Mouse (Mus musculus): ENCODE measurements around the gene Ppp2r5b. TPM values are rescaled to one million over a fixed set of nuclear protein-coding genes. Genes with fewer than 3 reads are reported as not detected.

Ppp2r5b gene
- total and polyA plus RNA-seq, 2 experiments from 2014 or later, result 18.3 to 20.6 TPM

DNA sequence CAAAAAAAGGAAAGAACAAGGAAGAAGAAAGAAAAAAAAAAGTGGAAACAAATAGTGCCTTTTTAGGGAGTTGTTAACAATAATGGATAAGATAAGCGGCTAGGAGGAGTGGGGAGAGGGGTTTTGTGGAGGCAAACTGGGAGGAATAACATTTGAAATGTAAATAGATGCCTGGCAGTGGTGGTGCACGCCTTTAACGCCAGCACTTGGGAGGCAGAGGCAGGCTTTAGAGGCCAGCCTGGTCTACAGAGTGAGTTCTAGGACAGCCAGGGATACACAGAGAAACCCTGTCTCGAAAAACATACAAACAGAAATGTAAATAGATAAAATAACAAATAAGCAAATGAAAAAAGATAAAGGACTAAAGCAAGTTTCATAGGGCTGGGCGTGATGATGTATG lies 5.1 kb upstream of the Ppp2r5b start:
- 31% methylated on average over 5 of the region's 5 CpGs for WGBS
- TF ChIP-seq CTCF (IDR thresholded peaks at IDR 0.05; ENCODE audit: low read depth), result no peak
- no peak for TF ChIP-seq EP300 (IDR thresholded peaks at IDR 0.05; ENCODE audit: low read depth)
- peaks cover 11% of the 10 kb centered on the region for H3K36me3 ChIP-seq (replicated peaks; ENCODE audit: control insufficient read depth, insufficient read depth, low read length)
- ATAC-seq (ENCODE audit: insufficient read depth, low read depth) (no peak), DNase-seq (ENCODE audit: low spot score) (no peak)
- no peaks in the 10 kb centered on the region for H3K27me3 ChIP-seq (ENCODE audit: control insufficient read depth, insufficient read depth, low read length)
- H3K9ac ChIP-seq (replicated peaks; ENCODE audit: low read depth, low read length), result no peak overlapping the region
- H3K4me1 ChIP-seq (ENCODE audit: control insufficient read depth, insufficient read depth), result peaks cover 10% of the 10 kb centered on the region
- H3K4me2 ChIP-seq (ENCODE audit: low read depth, low read length), result peak overlapping the region; percentile 33; the same call in 1 of the 2 replicates
- H3K9me3 ChIP-seq (replicated peaks; ENCODE audit: control insufficient read depth, low read length), result no peaks in the 10 kb centered on the region
- H3K27ac ChIP-seq (ENCODE audit: low read depth), result no peak overlapping the region
- no peak overlapping the region; the same call in 1 of the 2 replicates for H3K4me3 ChIP-seq (ENCODE audit: low read depth, low read length)

DNA sequence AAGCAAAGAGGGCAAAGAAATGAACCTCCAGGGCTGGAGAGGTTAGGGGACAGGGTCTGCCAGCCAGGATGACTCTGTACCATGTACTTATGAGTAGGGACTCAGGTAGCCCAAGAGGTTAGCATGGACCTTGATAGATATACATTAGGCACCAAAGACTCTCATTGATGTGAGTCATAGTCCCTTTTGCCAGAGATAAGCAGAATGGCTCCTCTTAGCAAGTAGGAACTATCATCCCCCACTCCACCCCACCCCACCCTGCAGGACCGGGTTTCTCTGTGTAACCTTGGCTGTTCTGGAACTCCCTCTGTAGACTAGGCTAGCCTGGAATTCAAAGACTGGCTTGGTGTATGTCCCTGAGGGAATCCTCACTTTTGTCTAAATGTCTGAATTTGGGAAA lies 4.5 kb upstream of the Ppp2r5b start:
- no peak overlapping the region for H3K27ac ChIP-seq (ENCODE audit: low read depth)
- no peak overlapping the region for H3K9ac ChIP-seq (replicated peaks; ENCODE audit: low read depth, low read length)

GRCm38 (mm10) chr19:6238740-6239139 lies 3.1 kb upstream of the Ppp2r5b start:
- no peak overlapping the region for H3K9ac ChIP-seq (replicated peaks; ENCODE audit: low read depth, low read length)
- peaks cover 21% of the 10 kb centered on the region for H3K4me1 ChIP-seq (ENCODE audit: control insufficient read depth, insufficient read depth)
- H3K27ac ChIP-seq (ENCODE audit: low read depth), result no peak overlapping the region
- TF ChIP-seq EP300 (IDR thresholded peaks at IDR 0.05; ENCODE audit: low read depth) (no peak), CTCF (IDR thresholded peaks at IDR 0.05; ENCODE audit: low read depth) (no peak)
- DNase-seq (ENCODE audit: low spot score) (no peak), ATAC-seq (ENCODE audit: insufficient read depth, low read depth) (no peak)
- no peak overlapping the region for H3K4me3 ChIP-seq (ENCODE audit: low read depth, low read length)
- no peaks in the 10 kb centered on the region for H3K27me3 ChIP-seq (ENCODE audit: control insufficient read depth, insufficient read depth, low read length)
- H3K36me3 ChIP-seq (replicated peaks; ENCODE audit: control insufficient read depth, insufficient read depth, low read length), result peaks cover 2% of the 10 kb centered on the region; the same call in 1 of the 2 replicates
- no peak overlapping the region for H3K4me2 ChIP-seq (ENCODE audit: low read depth, low read length)
- H3K9me3 ChIP-seq (replicated peaks; ENCODE audit: control insufficient read depth, low read length), result no peaks in the 10 kb centered on the region

More for the DNA sequence above, 4.5 kb upstream of the Ppp2r5b start:
- ATAC-seq (ENCODE audit: insufficient read depth, low read depth) (no peak), DNase-seq (ENCODE audit: low spot score) (no peak)
- Histone ChIP-seq H3K27me3 (ENCODE audit: control insufficient read depth, insufficient read depth, low read length) (no peaks in the 10 kb centered on the region), H3K9me3 (replicated peaks; ENCODE audit: control insufficient read depth, low read length) (no peaks in the 10 kb centered on the region), H3K4me1 (ENCODE audit: control insufficient read depth, insufficient read depth) (peaks cover 11% of the 10 kb centered on the region), H3K4me3 (ENCODE audit: low read depth, low read length) (no peak overlapping the region), H3K4me2 (ENCODE audit: low read depth, low read length) (no peak overlapping the region), H3K36me3 (replicated peaks; ENCODE audit: control insufficient read depth, insufficient read depth, low read length) (peaks cover 9% of the 10 kb centered on the region)
- WGBS, result 23% methylated on average over 1 of the region's 1 CpGs
- TF ChIP-seq EP300 (IDR thresholded peaks at IDR 0.05; ENCODE audit: low read depth) (no peak), CTCF (IDR thresholded peaks at IDR 0.05; ENCODE audit: low read depth) (no peak)

DNA sequence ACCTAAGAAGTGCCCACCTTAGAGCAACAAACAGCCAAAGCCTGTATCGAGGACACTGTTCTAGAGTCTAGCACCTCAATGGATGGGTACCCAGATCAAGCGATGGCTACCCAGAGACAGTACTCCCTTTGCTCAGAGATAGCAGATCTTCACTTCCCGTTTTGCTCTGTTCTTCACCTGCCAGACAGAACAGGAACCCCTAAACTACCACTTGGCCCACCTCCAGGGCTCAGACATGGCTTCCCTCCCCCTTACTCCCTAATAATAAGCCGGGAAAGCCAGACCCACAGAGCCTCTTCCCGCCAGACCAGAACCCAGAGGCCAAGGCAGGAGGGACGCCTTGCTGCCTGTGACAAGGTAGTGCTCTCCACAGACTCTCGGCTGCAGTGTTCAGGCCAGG lies 1.2 kb upstream of the Ppp2r5b start:
- no peaks in the 10 kb centered on the region for H3K9me3 ChIP-seq (replicated peaks; ENCODE audit: control insufficient read depth, low read length)
- no peaks in the 10 kb centered on the region for H3K27me3 ChIP-seq (ENCODE audit: control insufficient read depth, insufficient read depth, low read length)
- ATAC-seq (ENCODE audit: insufficient read depth, low read depth) (no peak), DNase-seq (ENCODE audit: low spot score) (no peak)
- no peak overlapping the region for H3K9ac ChIP-seq (replicated peaks; ENCODE audit: low read depth, low read length)
- peaks cover 19% of the 10 kb centered on the region for H3K36me3 ChIP-seq (replicated peaks; ENCODE audit: control insufficient read depth, insufficient read depth, low read length)
- WGBS, result 69% methylated on average over 7 of the region's 7 CpGs
- no peak overlapping the region for H3K27ac ChIP-seq (ENCODE audit: low read depth)
- no peak for TF ChIP-seq CTCF (IDR thresholded peaks at IDR 0.05; ENCODE audit: low read depth)
- TF ChIP-seq EP300 (IDR thresholded peaks at IDR 0.05; ENCODE audit: low read depth), result no peak
- no peak overlapping the region for H3K4me3 ChIP-seq (ENCODE audit: low read depth, low read length)
- no peak overlapping the region for H3K4me2 ChIP-seq (ENCODE audit: low read depth, low read length)
- peaks cover 11% of the 10 kb centered on the region for H3K4me1 ChIP-seq (ENCODE audit: control insufficient read depth, insufficient read depth)

DNA sequence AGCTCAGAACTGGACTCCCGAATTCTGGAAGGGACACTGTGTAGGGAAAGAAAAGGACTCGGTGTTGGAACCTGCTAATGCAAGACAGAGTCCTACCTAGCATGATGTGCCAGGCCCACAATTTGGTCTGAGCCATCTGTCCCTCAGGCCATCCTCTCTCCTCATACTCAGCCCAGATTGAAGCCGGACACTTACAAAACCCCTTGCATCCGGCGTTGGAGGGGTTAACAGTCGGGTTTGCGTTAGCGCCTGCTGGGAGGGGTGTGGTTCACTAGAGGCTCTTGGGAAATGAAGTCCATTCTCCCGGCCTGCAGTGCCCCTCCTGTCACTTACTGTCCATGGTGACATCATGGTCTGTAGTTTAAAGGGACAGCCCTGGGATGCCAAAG lies 375 bp upstream of the Ppp2r5b start:
- peaks cover 27% of the 10 kb centered on the region for H3K36me3 ChIP-seq (replicated peaks; ENCODE audit: control insufficient read depth, insufficient read depth, low read length)
- H3K4me1 ChIP-seq (ENCODE audit: control insufficient read depth, insufficient read depth), result peaks cover 11% of the 10 kb centered on the region
- peak overlapping the region; percentile 75 for H3K9ac ChIP-seq (replicated peaks; ENCODE audit: low read depth, low read length)
- peak overlapping the region; percentile 98 for H3K27ac ChIP-seq (ENCODE audit: low read depth)
- H3K4me2 ChIP-seq (ENCODE audit: low read depth, low read length), result peak overlapping the region; percentile 88
- H3K27me3 ChIP-seq (ENCODE audit: control insufficient read depth, insufficient read depth, low read length), result no peaks in the 10 kb centered on the region
- TF ChIP-seq EP300 (IDR thresholded peaks at IDR 0.05; ENCODE audit: low read depth), result peak; percentile 91
- no peak for TF ChIP-seq CTCF (IDR thresholded peaks at IDR 0.05; ENCODE audit: low read depth)
- ATAC-seq (ENCODE audit: insufficient read depth, low read depth), result peak; percentile 95
- peak overlapping the region; percentile 72 for H3K4me3 ChIP-seq (ENCODE audit: low read depth, low read length)
- no peaks in the 10 kb centered on the region for H3K9me3 ChIP-seq (replicated peaks; ENCODE audit: control insufficient read depth, low read length)
- peak; percentile 97 for DNase-seq (ENCODE audit: low spot score)
- WGBS, result under 1% methylated on average over 9 of the region's 9 CpGs
